Mouse (Mus musculus): ENCODE results near the gene Stat2.

The Stat2 gene

DNA sequence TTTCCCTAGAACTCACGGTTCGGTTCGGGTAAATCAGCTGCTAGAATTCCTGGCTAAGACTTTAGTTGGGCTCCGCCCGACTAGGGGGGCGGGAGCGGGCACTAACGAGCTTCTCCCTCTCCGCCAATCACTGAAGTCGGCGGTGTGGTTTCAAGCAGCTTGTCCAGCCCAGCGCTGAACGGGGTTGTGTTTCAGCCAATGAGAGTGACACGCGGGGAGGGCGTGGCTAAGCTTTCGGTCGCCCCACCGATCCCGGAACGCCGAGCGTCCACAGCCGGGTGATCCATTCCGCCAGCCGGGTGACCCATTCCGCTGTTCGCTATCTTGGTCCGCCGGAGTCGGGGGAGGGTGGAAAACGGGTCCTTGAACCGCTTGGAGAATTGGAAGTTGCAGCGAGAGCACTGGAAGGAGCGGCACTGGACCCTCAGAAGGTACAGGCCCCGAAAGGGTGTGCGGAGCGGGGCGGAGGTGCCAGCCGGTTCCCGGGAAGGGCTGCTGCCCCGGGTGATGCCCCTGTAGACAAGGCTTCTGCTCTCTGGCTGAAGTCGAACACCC is at the start of gene Stat2:
Stat2 (plus strand) TSS at position 273 of the 555 bp plus-strand sequence.
- DNase-seq (ENCODE audit: low spot score in 2 of 2) = peak; percentile 92 to 94

DNA sequence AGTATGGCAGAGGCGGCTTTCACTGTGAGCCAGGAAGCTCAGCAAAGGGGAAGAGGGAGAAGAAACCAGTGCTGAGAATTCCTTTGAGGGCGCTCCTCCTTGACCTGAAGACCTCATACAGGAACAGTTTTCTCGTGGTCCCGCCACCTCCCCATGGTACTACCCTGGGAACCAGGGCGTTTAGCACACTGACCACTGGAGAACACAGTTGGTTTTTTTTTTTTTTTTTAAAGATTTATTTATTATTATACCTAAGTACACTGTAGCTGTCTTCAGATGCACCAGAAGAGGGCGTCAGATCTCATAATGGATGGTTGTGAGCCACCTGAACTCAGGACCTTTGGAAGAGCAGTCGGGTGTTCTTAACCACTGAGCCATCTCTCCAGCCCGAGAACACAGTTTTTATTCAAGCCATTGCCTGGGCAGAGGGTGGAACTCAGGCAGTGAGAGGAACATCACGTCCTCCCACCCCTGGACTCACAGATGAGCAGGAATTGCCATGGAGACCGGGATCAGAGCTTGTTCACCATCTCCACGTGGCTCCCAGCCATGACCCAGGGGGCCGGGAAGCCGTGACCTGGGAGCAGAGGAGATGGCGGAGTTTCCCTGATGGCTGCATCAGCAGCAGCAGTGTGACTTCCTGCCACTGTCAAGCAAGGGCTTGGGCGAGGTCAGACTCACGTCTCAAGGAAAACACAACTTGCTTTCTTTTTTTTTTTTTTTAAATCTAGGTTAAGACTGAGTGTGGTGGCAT is 48.6 kb upstream of the Stat2 start:
- no peak for DNase-seq (ENCODE audit: low spot score in 2 of 2)

DNA sequence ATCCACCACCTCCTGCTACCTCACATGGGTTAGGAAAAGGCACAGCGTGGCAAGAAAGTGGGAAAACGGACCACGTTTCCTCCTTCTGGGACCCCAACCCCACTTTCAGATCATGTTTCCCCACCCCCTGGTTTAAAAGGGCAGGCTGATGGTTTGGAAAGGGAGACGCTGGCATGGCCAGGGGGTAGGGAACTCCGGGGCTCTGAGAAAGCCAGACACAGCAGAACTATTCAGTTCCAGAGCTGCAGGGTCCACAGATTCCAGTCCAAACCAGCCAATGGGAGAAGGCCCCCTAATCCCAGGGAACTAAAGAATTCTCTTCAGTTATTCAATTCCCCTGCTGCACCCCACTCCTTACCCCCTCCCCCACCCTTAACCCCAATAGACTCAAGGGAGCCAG is 45.3 kb upstream of the Stat2 start:
- no peak for DNase-seq (ENCODE audit: low spot score in 2 of 2)

DNA sequence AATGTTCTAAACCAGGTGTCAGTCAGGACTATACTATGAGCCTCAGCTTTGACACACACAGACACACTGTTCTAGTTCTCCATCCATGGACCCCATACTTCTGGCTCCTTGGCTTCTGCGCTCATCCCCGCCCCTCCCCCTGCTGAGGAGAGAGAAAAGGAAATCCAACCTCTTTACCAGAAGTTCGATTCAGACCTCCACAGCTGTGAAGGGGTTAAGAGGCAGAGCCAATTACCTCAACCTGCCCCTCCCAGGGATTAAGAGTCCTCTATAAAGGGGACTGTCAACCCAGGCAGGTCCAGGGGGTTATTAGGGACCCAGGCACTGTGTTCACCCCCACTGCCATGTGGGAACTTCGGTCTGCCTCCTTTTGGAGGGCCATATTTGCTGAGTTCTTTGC is 44.8 kb upstream of the Stat2 start, which contains the start of gene Mip:
Mip (plus strand) TSS at position 301 of the 400 bp plus-strand sequence.
- no peak for DNase-seq (ENCODE audit: low spot score in 2 of 2)

DNA sequence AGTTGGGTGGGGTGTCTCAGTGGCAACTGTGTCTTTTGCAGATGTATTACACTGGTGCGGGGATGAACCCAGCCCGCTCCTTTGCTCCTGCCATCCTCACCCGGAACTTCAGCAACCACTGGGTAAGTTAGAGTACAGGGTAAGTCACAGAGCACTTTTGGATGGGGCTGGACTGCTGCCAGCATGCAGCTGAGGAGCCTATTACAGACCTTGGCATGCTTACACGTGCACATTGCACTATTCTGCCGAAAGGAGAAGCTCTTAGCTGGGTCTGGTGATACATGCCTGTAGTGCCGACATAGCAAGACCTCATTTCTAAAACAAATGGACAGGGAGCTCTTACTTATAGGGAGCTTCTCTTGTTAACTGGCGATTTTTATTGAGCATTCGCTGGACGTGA is 42.8 kb upstream of the Stat2 start:
- DNase-seq (ENCODE audit: low spot score in 2 of 2) = no peak

DNA sequence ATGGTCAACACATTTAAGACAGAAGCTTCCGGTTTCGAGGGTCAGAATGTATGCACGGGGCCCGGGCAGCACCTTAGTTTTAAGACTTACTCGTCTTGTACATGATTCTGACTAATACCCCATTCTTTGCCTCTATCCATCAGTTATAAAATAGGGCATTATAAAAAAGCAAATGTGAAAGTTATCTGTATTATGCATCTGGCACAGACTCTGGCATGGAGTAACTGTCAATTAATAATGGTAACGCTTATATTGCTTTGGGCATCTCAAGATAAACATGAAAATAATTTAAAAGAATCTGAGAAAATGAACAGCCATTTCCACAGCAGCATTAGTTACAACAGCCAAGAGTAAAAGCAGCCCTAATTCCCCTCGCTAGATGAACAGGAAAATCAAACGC is 42.4 kb upstream of the Stat2 start:
- no peak for DNase-seq (ENCODE audit: low spot score in 2 of 2)

DNA sequence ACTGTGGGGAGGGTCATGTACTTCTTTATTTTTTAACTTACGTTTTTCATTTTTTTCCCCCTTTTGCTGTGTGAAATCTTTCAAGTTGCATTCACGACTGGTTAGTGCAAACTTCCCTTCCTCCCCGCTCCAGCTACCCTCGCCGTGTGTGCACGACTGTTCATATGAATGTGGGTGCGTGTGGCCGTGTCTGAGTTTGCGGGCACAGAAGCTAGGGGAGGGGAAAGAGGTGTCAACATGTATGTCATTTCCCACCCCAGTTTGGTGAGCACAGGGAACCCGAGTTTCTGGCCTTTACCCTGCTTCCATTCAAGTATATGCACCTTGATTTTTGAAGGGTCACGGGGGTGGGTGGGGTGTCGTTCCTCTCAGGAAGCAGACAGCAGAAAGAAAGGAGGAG is 39.8 kb upstream of the Stat2 start:
- no peak for DNase-seq (ENCODE audit: low spot score in 2 of 2)

DNA sequence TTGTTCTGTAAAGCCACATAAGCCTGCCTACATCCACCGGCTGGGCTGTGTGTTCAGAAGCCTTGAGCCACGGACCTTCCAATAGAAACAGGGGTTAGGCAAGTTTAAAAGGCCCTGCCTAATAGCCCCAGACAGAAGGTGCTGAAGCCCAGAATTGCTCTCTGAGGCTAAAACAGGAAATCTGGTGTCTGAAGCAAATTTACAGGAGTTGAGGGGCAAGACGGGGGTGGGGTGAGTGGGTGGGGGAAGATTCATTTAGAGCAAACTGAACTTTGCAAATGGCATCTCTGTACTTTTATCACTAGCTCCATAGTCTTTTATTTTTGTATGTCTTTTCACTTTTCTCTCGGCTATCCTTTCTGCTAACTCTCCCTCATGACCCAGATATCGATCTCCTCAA is 39.2 kb upstream of the Stat2 start:
- DNase-seq (ENCODE audit: low spot score in 2 of 2) = no peak

DNA sequence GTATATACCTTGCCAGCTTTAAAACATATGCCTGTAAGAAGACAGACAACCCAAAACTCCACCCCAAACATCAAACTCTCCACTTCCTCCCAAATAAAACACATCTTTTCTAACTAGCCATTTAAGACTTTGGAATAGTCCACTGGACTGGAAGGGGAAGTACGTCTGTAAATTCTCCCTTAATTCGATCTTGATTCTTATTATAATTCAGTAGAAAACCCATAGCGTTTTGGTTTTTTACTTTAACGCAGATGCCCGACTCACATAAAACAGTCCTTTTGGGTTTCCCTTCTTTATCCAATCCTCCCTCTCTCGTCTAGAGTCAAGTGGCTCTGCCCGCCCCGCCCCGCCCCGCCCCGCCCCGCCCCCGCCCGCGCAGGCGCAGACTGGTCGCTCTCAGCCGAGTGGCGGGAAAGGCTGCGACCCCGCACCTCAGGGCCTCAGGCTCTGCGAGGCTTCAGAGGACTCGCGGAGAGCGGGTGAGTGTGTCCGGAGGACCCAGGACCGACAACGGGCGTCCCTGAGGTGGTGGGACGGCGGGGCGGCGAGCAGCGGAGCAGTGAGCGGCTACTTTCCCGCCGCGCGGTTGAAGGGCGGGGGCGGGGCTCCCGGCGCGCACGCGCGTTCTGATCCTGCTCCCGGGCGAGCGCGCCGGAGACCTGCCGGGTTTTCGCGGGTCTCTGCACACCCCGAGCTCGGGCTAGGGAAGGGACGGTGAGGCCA is 38.5 kb upstream of the Stat2 start, which contains the start of gene Timeless:
Timeless (plus strand) TSS at position 369 of the 723 bp plus-strand sequence.
- peak; percentile 82 to 89 for DNase-seq (ENCODE audit: low spot score in 2 of 2)

DNA sequence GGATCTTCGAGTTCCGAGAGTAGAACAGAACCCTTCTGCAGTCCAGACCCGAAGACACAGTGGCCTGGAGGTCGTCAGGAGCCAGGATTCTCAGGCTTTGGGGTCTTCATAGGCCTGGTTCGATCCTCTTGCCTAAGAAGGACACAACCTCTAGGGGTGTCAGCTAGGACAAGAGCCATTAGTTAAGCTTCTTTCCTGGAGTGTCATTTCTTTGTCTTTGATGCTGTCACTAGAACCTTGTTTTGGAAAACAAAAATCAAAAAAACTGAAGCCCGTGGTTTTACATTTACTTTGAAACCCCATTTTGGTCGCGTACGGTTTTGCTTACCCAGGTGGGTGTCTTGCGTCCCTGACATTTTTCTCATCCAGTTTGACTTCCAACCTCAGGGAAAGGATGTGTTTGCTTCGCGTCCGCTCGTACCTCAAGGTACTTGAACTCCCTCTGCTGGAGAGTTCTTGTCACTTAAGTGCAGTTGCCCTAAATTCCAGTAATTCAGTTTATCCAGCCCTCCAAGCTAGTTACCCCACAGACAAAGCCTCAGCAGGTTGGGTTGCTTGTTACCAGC is 37.9 kb upstream of the Stat2 start:
- DNase-seq (ENCODE audit: low spot score in 2 of 2) = peak; percentile 52 to 79

DNA sequence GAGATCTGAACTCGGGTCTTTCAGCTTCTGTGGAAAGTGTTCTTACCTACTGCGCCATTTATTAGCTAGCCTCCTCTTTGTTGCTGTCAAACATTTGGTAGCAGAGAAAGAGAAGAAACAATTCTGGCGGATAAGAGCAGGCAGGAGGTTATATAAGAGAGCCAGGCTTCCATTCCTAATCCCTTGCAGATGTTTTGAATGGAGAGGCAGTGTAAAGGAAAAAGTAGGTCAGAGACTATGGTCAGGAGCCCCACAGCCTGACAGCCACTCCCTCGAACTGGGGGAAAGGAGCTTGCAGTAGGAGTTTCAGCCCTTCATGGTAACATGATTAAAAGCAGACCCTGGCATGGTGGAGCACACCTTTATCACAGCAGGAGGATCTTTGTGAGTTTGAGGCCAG is 34.0 kb upstream of the Stat2 start:
- no peak for DNase-seq (ENCODE audit: low spot score in 2 of 2)

DNA sequence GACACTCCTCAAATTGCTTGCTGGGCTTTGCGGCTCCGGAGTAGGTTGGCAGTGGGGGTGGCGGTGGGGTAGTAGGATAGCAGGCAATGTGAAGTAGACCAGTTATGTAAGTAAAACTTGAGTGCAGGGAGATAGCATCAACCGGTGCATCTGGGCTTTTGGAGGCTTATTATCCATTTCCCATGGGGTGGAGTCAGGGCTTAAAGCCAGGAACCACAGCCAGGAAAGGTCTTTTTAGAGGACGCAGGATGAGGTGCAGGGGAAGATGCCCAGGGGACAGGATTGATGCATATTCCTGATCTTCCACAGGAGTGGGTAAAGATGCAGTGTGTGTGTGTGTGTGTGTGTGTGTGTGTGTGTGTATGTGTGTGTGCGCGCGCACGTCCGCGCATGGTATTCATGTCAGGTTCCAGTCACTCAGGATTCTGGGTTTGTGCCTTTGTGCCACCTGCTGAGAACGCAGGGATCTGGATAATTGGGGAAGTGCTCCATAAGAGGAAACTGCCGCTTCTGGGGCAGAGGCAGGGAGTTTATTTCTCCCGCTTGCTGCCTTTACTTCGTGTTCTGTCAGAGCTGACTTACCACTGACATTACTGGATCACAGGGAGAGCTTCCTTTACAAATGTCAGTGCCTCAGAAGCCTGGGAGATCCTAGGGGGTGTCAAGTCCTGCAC is 32.4 kb upstream of the Stat2 start:
- DNase-seq (ENCODE audit: low spot score in 2 of 2) = no peak

DNA sequence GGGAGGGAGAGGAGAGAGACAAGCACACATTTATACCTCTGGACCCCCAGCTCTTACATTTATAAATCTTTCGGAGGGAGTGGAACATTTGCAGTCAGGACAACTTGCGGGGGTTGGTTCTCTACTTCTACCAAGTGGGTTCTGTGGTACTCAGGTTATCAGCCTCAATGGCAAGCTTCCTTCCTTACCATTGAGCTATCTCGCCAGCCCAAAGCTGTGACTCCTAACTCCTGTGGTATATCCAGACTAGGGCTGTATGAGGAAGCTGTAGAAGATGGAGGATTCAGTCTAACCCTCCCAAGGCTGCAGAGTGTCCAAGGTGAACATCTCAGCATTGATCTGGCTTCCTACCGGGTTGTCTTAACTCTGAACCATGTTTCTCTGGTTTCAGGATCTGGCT is 31.2 kb upstream of the Stat2 start:
- no peak for DNase-seq (ENCODE audit: low spot score in 2 of 2)

DNA sequence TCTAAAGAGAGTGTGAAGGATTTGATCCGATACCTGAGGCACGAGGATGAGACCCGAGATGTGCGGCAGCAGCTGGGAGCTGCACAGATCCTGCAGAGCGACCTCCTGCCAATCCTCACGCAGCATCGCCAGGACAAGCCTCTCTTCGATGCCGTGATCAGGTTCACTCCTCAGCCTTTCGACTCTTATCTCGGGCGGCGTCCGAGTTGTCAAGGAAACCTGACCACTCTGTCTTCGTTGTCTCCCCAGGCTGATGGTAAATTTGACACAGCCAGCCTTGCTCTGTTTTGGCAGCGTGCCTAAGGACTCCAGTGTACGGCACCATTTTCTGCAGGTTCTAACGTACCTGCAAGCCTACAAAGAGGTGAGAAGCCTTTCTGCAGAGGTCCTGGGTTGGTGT is 30.2 kb upstream of the Stat2 start:
- DNase-seq (ENCODE audit: low spot score in 2 of 2) = no peak

DNA sequence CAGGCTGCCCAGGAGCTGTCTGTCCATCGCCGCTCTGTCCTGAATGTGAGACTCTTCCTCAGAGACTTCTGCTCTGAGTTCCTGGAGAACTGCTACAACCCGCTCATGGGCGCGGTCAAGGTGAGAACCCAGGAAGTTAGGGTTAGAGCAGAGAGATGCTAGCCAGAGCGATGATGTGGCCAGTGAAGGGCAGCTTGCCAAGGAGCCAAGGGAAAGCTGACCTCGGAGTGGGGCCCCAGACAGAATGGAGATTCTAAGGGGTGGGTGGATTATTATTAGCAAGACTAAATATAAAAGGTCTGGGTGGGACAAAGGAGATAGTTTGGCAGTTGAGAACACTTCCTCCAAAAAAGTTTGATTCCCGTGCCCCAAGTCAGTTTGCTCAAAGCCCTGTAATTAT is 27.1 kb upstream of the Stat2 start:
- DNase-seq (ENCODE audit: low spot score in 2 of 2) = no peak

DNA sequence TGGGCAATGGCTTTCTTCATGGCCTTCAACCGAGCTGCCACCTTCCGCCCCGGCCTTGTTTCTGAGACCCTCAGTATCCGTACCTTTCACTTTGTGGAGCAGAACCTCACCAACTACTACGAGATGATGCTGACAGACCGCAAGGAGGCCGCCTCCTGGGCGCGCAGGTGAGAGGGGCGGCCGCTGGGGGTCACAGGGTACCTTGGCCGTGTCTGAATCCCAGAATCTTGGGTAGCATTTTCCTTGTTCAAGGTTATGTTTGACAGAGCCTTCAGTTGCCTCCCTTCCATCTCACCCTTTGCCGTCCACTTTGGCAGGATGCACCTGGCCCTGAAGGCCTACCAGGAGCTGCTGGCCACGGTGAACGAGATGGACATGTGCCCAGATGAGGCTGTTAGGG is 26.2 kb upstream of the Stat2 start:
- DNase-seq (ENCODE audit: low spot score in 2 of 2) = no peak

DNA sequence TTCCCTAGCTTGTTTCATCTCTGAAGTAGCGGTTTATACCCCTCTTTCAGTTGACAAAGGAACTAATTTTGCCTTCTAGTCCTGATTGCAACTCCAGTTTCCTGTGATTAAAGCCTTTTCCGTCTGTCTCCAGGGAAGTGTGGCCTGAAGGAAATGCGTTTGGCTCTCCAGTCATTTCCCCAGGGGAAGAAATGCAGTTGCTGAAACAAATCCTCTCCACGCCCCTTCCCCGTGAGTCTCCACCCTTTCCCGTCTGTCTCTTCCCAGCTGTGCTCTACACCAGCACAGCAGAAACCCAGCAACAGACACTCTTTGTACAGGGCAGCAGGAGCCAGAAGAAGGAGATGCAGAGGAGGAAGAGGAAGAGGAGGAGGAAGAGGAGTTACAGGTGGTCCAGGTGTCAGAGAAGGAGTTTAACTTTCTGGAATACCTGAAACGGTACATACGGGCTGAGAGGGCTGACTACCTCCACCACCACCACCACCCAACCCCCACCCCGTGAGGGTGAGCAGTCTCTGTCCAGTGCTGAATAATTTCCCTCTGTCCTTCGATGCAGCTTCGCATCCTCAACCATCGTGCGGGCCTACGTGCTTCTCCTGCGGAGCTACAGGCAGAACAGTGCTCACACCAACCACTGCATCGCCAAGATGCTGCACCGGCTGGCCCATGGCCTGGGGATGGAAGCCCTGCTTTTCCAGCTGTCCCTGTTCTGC is 23.2 kb upstream of the Stat2 start:
- DNase-seq (ENCODE audit: low spot score in 2 of 2) = no peak

DNA sequence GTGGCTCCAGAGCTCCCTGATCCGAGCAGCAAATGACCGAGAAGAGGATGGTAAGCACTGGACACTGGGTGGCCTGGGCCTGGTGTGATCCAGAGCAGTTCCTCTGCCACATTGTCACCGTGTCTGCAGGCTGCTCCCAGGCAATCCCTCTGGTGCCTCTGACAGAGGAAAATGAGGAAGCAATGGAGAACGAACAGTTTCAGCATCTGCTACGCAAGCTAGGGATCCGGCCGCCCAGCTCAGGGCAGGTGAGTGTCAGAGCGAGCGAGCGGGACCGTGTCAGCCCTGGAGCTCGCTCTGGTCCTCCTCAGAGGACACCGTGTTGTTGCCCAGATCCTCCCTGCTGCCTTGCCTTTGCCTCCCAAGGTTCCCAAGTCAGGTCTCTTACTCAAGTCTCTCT is 19.8 kb upstream of the Stat2 start:
- no peak for DNase-seq (ENCODE audit: low spot score in 2 of 2)

DNA sequence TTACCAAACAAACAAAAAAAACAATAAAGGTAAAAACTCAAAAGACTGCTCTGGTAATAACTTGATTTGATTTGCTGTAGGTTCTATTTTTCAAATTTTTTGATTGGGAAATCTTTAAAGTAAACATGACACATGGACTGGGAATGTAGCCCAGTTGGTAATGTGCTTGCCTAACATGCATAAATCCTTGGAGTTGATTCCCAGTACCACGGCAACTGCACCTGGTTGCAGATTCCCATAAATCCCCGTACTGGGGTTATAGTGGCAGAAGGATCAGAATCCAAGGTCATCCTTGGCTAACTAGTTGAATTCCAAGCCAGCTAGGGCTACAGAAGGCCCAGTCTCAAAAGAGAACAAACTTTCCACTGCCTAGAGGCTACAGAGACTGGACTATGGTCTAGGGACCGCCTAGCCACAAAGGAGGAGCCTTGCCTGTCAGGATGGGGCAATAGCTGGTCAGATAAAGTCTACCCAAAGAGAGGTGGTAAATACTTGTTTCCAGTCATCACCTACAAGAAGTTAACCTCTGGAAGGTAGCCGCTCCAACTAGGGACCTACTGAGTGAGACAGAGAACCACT is 16.6 kb upstream of the Stat2 start, which contains the start of gene Apon:
Apon (plus strand) TSS at position 420 of the 579 bp plus-strand sequence.
- no peak for DNase-seq (ENCODE audit: low spot score in 2 of 2)

DNA sequence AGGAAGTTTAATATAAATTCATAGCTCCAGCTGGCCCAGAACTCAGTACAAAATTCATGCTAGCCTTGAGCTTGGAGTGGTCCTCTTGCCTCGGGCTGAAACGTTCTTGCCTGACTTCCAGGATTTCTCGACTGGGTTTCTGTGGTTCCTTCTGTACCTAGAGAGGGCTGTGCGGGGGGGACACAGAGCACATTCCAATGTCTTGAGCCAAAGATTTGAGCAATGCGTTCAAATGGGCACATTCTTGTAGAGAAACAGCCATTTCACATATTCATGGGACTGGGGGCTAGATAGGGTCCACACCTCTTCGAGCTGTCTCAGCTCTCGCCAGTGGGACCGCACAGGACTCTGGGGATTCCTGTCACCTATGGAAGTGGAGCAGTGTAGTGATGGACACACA is 14.4 kb upstream of the Stat2 start:
- no peak for DNase-seq (ENCODE audit: low spot score in 2 of 2)

DNA sequence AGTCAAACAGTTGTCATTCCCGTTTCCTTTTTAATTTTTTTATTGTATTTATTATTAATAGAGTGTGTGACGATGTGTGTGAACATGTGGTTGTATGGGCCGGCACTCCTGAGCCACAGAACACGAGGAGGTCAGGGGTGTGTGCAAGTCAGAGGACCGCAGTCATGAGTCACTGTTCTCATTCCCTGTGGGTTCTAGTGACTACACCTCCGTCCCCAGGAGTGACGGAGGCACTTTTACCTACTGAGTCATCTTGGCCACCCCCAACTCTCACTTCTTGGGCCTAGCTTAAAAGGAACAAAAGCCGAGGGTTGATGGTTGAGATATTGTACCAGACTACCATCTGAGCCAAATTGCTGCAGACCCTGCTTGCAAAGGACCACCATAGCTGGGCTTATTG is 14.0 kb upstream of the Stat2 start:
- no peak for DNase-seq (ENCODE audit: low spot score in 2 of 2)

All from thymus, postnatal 10 days (tissue).